Mouse (Mus musculus) ES-E14 (cell line): ENCODE data around the gene Asah2. TPM values are rescaled to one million over a fixed set of nuclear protein-coding genes. Genes with fewer than 3 reads are reported as not detected.

ENCODE experiments used
- DNase-seq: peaks from one replicate; pipeline ENCODE4 v3.0.0-alpha.2; 2013; ENCODE audit warnings: low read depth, low spot score
- H3K27ac ChIP-seq: 2 replicates; pipeline ENCODE4 v1.5.1; 2012; ENCODE audit warnings: low read depth, mild to moderate bottlenecking, low read length, moderate library complexity, mixed read lengths; ENCODE audit not compliant: poor library complexity, insufficient read depth, severe bottlenecking
- H3K36me3 ChIP-seq: 2 replicates; pipeline ENCODE4 v1.6.1; 2012; ENCODE audit warnings: mild to moderate bottlenecking, low read length, moderate library complexity, mixed read lengths; ENCODE audit not compliant: control insufficient read depth, poor library complexity, insufficient read depth, severe bottlenecking
- H3K4me1 ChIP-seq, 2 experiments: fragments of 150-350 bp in 1 of 2; sonication (generic) in 1 of 2; 2 replicates each; pipeline ENCODE4 v1.6.1; 2012; ENCODE audit warnings: low read length in 2 of 2, mild to moderate bottlenecking in 1 of 2, mixed read lengths in 1 of 2; ENCODE audit not compliant: control insufficient read depth in 2 of 2, insufficient read depth in 2 of 2, poor library complexity in 1 of 2
- H3K4me3 ChIP-seq, 2 experiments: fragments of 150-350 bp in 1 of 2; sonication (generic) in 1 of 2; 2 replicates each; pipeline ENCODE4 v1.5.1; 2012; ENCODE audit warnings: low read length in 2 of 2, low read depth in 1 of 2, mild to moderate bottlenecking in 1 of 2, mixed read lengths in 1 of 2; ENCODE audit not compliant: insufficient read depth in 1 of 2, poor library complexity in 1 of 2, severe bottlenecking in 1 of 2
- H3K9ac ChIP-seq: 2 replicates; pipeline ENCODE4 v1.6.1; 2012; ENCODE audit warnings: low read depth, mild to moderate bottlenecking, low read length, mixed read lengths; ENCODE audit not compliant: poor library complexity, insufficient read depth, severe bottlenecking
- H3K9me3 ChIP-seq: fragments of 150-350 bp; sonication (generic); 2 replicates; pipeline ENCODE4 v1.6.1; 2012; ENCODE audit warnings: low read depth, mild to moderate bottlenecking, low read length; ENCODE audit not compliant: control insufficient read depth, insufficient read depth
- CHD2 ChIP-seq: IDR thresholded peaks from 2 replicates; pipeline ENCODE4 v1.6.1; 2014; ENCODE audit warnings: mild to moderate bottlenecking, low read depth, low read length, inconsistent platforms
- HCFC1 ChIP-seq: IDR thresholded peaks from 2 replicates; pipeline ENCODE4 v1.6.1; 2012; ENCODE audit warnings: low read length, inconsistent platforms, borderline replicate concordance; ENCODE audit not compliant: insufficient read depth
- MAFK ChIP-seq: IDR thresholded peaks from 2 replicates; pipeline ENCODE4 v1.6.1; 2014; ENCODE audit warnings: mild to moderate bottlenecking, low read depth, low read length, inconsistent platforms; ENCODE audit not compliant: insufficient read depth
- ZC3H11A ChIP-seq: IDR thresholded peaks from 2 replicates; pipeline ENCODE4 v1.6.1; 2012; ENCODE audit warnings: low read depth, mild to moderate bottlenecking, inconsistent platforms, low read length, borderline replicate concordance
- ZNF384 ChIP-seq: IDR thresholded peaks from 2 replicates; pipeline ENCODE4 v1.6.1; 2012; ENCODE audit warnings: low read depth, low read length, inconsistent platforms
- in situ Hi-C, 2 experiments: fragments of 600-800 bp; cut with MboI; formaldehyde crosslinking; loops; one replicate each; pipeline ENCODE4 v1.15.1; 2025; ENCODE audit warnings: low sequenced_read_pairs in 2 of 2, inconsistent platforms in 1 of 2; ENCODE audit not compliant: unreplicated experiment in 2 of 2
- total RNA-seq: library from RNA; depleted of rRNA; stranded (reverse); fragments of 300-350 nt; gene quantifications from 2 replicates; pipeline ENCODE4 v1.2.3, GENCODE M21; 2012; rRNA removed

Gene Asah2
- total RNA-seq, 1 experiment = 0.54 TPM

DNA sequence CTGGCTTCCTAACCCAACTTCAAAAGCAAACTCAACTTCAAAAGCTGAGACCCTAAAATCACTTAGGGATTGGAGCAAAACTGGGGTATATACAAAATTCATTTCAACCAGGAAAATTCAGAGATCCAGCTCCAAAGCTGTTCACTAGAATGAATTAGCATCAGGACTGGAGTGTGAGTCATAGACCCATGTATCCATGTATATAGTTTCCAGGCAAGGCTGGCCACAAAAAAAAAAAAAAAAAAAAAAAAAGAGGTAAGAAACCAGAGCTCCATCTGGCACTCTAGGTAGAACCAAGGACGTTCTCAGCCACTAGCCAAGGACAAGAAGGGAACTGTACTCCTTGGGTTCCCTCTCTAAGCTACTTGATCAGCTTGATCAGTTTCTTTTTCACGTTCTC is 154.2 kb downstream of the Asah2 start:
- no peaks in the 10 kb centered on the region for H3K4me1 ChIP-seq
- no peak overlapping the region for H3K27ac ChIP-seq
- no peak overlapping the region for H3K9ac ChIP-seq
- no peak overlapping the region for H3K4me3 ChIP-seq
- no peak for DNase-seq
- in situ Hi-C loops = loop anchor here in 1 of 2 experiments (25.0 kb wide), 1 partner anchor 509 kb away; the partner anchor contains the start of gene Rpl9-ps6
- H3K9me3 ChIP-seq = no peaks in the 10 kb centered on the region
- H3K36me3 ChIP-seq = no peaks in the 10 kb centered on the region
- no peak for TF ChIP-seq ZC3H11A
- no peak for TF ChIP-seq HCFC1
- TF ChIP-seq ZNF384 = no peak
- no peak for TF ChIP-seq CHD2
- no peak for TF ChIP-seq MAFK

DNA sequence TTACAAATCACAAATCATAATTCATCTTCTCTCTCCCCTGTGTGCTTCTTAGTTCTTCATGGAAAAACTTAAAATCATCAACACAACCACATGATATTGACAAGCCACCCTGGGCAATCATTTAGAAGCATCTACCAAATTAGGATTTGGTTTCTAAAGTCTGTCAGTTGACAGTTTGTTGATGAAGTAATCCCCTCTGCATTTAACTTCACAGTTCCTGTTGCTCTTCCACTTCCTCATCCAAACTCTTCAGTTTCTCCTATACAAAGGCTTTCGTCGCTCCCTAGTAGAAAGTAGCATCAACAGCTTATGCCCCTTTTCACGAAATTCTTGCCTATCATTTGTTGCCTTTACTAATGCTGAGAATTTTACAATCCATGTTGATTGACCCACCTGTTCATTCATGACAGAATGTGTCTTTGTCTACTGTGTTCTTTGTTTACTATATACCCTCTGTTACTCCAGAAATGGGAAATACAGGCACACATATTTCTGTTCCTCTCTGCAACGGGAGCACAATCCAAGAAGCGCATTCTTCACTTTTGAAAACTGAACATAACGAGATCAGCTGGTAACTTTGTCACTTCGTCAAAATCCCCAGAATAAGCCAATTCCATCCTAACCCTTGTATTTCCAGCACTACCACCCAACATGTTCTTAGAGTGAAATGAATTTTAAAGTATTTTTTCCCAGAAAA is 157.1 kb downstream of the Asah2 start:
- no peaks in the 10 kb centered on the region for H3K9me3 ChIP-seq
- H3K9ac ChIP-seq = no peak overlapping the region
- no peaks in the 10 kb centered on the region for H3K36me3 ChIP-seq
- TF ChIP-seq MAFK = no peak
- no peak for TF ChIP-seq CHD2
- TF ChIP-seq HCFC1 = no peak
- TF ChIP-seq ZC3H11A = no peak
- TF ChIP-seq ZNF384 = no peak
- no peak for DNase-seq
- no peak overlapping the region for H3K4me3 ChIP-seq
- H3K4me1 ChIP-seq = no peaks in the 10 kb centered on the region
- in situ Hi-C loops = loop anchor here in 1 of 2 experiments (25.0 kb wide), 1 partner anchor 511 kb away; the partner anchor contains the start of gene Rpl9-ps6
- H3K27ac ChIP-seq = no peak overlapping the region

Other genes with a start within 250 kb of the Asah2 start
- not detected in 2 replicates for gene A1cf, start 239.4 kb downstream of the Asah2 start, total RNA-seq